Mouse (Mus musculus): ENCODE data around the gene Zfp536. TPM values are rescaled to one million over a fixed set of nuclear protein-coding genes. Genes with fewer than 3 reads are reported as not detected.

Gene Zfp536
- total and polyA plus RNA-seq, 3 experiments = 3.1 to 10.1 (median 7.7) TPM

GRCm38 (mm10) chr7:37560581-37560980 is 212.9 kb downstream of the Zfp536 start:
- intact Hi-C loops (cut with DNase I) = no loop called here
- no peak for DNase-seq
- Histone ChIP-seq H3K4me1 (ENCODE audit: control insufficient read depth, insufficient read depth, low read length) (peaks cover 1% of the 10 kb centered on the region; the same call in 1 of the 2 replicates), H3K36me3 (ENCODE audit: control insufficient read depth, insufficient read depth, low read length) (no peaks in the 10 kb centered on the region), H3K27me3 (ENCODE audit: control insufficient read depth, insufficient read depth, low read length) (no peaks in the 10 kb centered on the region), H3K4me3 (no peak overlapping the region), H3K79me2 (replicated peaks; ENCODE audit: control insufficient read depth, insufficient read depth, low read length) (no peaks in the 10 kb centered on the region), H3K9ac (ENCODE audit: low read depth, low read length) (no peak overlapping the region), H3K27ac (no peak overlapping the region)
- TF ChIP-seq CTCF (IDR thresholded peaks at IDR 0.05) (no peak), EP300 (IDR thresholded peaks at IDR 0.05; ENCODE audit: insufficient read depth, low read depth, low read length) (no peak), POLR2A (IDR thresholded peaks at IDR 0.05; ENCODE audit: insufficient read depth, low read depth, low read length) (no peak)
- 90% methylated on average over 7 of the region's 7 CpGs for WGBS

DNA sequence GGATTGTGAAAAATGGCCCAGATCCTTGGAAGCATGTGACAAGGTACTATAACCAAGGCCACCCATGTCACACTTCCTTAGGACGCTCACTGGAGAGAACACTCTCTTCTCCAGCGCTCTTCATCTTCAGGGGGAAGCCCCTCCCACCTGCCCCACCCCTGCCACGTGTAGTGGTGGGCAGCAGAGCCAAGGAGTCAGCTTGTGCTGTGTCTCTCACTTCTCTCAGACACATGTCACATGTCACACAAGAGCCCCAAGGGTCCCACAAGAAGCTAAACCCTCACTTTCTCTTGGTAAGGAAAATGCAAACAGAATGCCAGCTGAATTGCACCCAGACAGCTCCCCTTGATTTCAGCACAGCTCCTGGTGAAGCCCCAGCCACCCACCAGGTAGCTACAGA is 213.6 kb downstream of the Zfp536 start:
- H3K9ac ChIP-seq (ENCODE audit: low read depth, low read length) = no peak overlapping the region
- intact Hi-C loops (cut with DNase I) = no loop called here
- TF ChIP-seq POLR2A (IDR thresholded peaks at IDR 0.05; ENCODE audit: insufficient read depth, low read depth, low read length) (no peak), CTCF (IDR thresholded peaks at IDR 0.05) (no peak), EP300 (IDR thresholded peaks at IDR 0.05; ENCODE audit: insufficient read depth, low read depth, low read length) (no peak)
- DNase-seq = no peak
- WGBS = 56% methylated on average over 3 of the region's 3 CpGs
- peaks cover 1% of the 10 kb centered on the region; the same call in 1 of the 2 replicates for H3K4me1 ChIP-seq (ENCODE audit: control insufficient read depth, insufficient read depth, low read length)
- H3K27ac ChIP-seq = no peak overlapping the region
- H3K79me2 ChIP-seq (replicated peaks; ENCODE audit: control insufficient read depth, insufficient read depth, low read length) = no peaks in the 10 kb centered on the region
- no peak overlapping the region for H3K4me3 ChIP-seq
- no peaks in the 10 kb centered on the region for H3K27me3 ChIP-seq (ENCODE audit: control insufficient read depth, insufficient read depth, low read length)
- no peaks in the 10 kb centered on the region for H3K36me3 ChIP-seq (ENCODE audit: control insufficient read depth, insufficient read depth, low read length)

DNA sequence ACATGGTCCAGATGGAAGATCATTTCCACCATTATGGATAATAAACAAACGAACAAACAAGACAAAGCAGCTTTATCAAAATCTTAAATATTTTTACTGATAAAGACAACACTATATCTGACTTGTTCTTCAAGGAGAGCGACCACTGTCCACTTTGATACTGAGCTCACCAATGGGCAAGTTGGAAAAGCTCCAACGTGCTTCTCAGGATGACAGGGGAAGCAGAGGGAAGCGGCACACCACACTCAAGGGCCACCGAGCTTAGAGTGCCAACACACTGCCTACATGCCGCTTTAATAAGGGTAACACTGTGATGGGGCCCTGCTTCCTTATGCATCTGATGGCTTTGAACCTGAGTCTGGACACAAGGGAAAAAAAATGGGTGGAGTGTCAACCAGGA is 214.1 kb downstream of the Zfp536 start:
- Histone ChIP-seq H3K79me2 (replicated peaks; ENCODE audit: control insufficient read depth, insufficient read depth, low read length) (no peaks in the 10 kb centered on the region), H3K27me3 (ENCODE audit: control insufficient read depth, insufficient read depth, low read length) (no peaks in the 10 kb centered on the region), H3K36me3 (ENCODE audit: control insufficient read depth, insufficient read depth, low read length) (no peaks in the 10 kb centered on the region), H3K9ac (ENCODE audit: low read depth, low read length) (no peak overlapping the region), H3K4me3 (no peak overlapping the region), H3K27ac (no peak overlapping the region), H3K4me1 (ENCODE audit: control insufficient read depth, insufficient read depth, low read length) (peaks cover 1% of the 10 kb centered on the region; the same call in 1 of the 2 replicates)
- 82% methylated on average over 6 of the region's 6 CpGs for WGBS
- intact Hi-C loops (cut with DNase I) = no loop called here
- TF ChIP-seq EP300 (IDR thresholded peaks at IDR 0.05; ENCODE audit: insufficient read depth, low read depth, low read length) (no peak), CTCF (IDR thresholded peaks at IDR 0.05) (no peak), POLR2A (IDR thresholded peaks at IDR 0.05; ENCODE audit: insufficient read depth, low read depth, low read length) (no peak)
- no peak for DNase-seq

DNA sequence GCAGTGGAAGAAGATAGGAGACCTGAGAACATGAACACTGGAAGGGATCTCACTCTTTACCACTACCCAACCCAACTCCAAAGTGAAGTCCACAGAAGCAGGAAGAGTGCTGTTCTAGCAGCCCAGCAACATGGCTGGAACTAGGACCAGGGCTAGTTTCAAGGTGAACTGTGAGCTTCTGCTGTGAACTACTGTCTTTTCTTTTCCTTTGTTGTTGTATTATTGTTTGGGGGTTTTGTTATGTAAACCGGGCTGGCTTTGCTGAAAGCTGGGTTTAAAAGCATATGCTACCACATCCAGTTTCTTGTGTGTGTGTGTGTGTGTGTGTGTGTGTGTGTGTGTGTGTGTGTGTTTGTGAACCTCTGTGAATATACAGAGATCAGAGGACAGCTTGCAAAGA is 216.6 kb downstream of the Zfp536 start:
- H3K4me1 ChIP-seq (ENCODE audit: control insufficient read depth, insufficient read depth, low read length) = no peaks in the 10 kb centered on the region
- H3K79me2 ChIP-seq (replicated peaks; ENCODE audit: control insufficient read depth, insufficient read depth, low read length) = no peaks in the 10 kb centered on the region
- H3K36me3 ChIP-seq (ENCODE audit: control insufficient read depth, insufficient read depth, low read length) = no peaks in the 10 kb centered on the region
- TF ChIP-seq CTCF (IDR thresholded peaks at IDR 0.05) = no peak
- TF ChIP-seq EP300 (IDR thresholded peaks at IDR 0.05; ENCODE audit: insufficient read depth, low read depth, low read length) = no peak
- TF ChIP-seq POLR2A (IDR thresholded peaks at IDR 0.05; ENCODE audit: insufficient read depth, low read depth, low read length) = no peak
- WGBS = 86% methylated on average over 1 of the region's 1 CpGs
- no peak overlapping the region for H3K9ac ChIP-seq (ENCODE audit: low read depth, low read length)
- DNase-seq = no peak
- intact Hi-C loops (cut with DNase I) = no loop called here
- no peaks in the 10 kb centered on the region for H3K27me3 ChIP-seq (ENCODE audit: control insufficient read depth, insufficient read depth, low read length)
- no peak overlapping the region for H3K4me3 ChIP-seq
- no peak overlapping the region for H3K27ac ChIP-seq

GRCm38 (mm10) chr7:37554405-37554804 is 219.0 kb downstream of the Zfp536 start:
- H3K4me1 ChIP-seq (ENCODE audit: control insufficient read depth, insufficient read depth, low read length) = no peaks in the 10 kb centered on the region
- H3K4me3 ChIP-seq = no peak overlapping the region
- TF ChIP-seq EP300 (IDR thresholded peaks at IDR 0.05; ENCODE audit: insufficient read depth, low read depth, low read length) (no peak), POLR2A (IDR thresholded peaks at IDR 0.05; ENCODE audit: insufficient read depth, low read depth, low read length) (no peak)
- intact Hi-C loops (cut with DNase I) = no loop called here
- WGBS = 78% methylated on average over 5 of the region's 5 CpGs
- no peak for DNase-seq
- no peaks in the 10 kb centered on the region for H3K36me3 ChIP-seq (ENCODE audit: control insufficient read depth, insufficient read depth, low read length)
- H3K27ac ChIP-seq = no peak overlapping the region
- no peaks in the 10 kb centered on the region for H3K79me2 ChIP-seq (replicated peaks; ENCODE audit: control insufficient read depth, insufficient read depth, low read length)
- H3K27me3 ChIP-seq (ENCODE audit: control insufficient read depth, insufficient read depth, low read length) = no peaks in the 10 kb centered on the region
- H3K9ac ChIP-seq (ENCODE audit: low read depth, low read length) = no peak overlapping the region

DNA sequence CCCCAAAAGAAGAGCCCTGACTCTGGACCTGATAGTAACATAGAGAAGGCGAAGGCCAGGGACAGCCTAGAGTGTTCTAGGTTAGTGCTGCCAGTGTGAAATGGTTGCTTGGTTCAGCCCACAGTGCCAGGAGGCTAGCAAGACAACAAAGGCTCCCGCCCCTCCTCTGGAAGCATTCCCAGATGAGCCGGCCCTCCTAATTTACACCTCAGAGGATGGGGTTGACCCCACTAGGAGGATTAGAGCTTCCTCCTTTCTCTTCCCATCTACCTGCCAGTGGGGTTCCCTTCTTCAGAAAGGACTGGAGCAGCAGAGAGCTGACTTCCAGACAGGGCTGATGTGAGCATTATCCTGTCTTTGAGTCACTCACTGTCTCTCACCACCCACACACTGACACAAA is 219.8 kb downstream of the Zfp536 start:
- WGBS = 56% methylated on average over 3 of the region's 3 CpGs
- H3K9ac ChIP-seq (ENCODE audit: low read depth, low read length) = no peak overlapping the region
- H3K27ac ChIP-seq = no peak overlapping the region
- intact Hi-C loops (cut with DNase I) = no loop called here
- TF ChIP-seq EP300 (IDR thresholded peaks at IDR 0.05; ENCODE audit: insufficient read depth, low read depth, low read length) (no peak), POLR2A (IDR thresholded peaks at IDR 0.05; ENCODE audit: insufficient read depth, low read depth, low read length) (no peak), CTCF (IDR thresholded peaks at IDR 0.05) (no peak)
- H3K4me3 ChIP-seq = no peak overlapping the region
- no peaks in the 10 kb centered on the region for H3K4me1 ChIP-seq (ENCODE audit: control insufficient read depth, insufficient read depth, low read length)
- no peak for DNase-seq
- H3K79me2 ChIP-seq (replicated peaks; ENCODE audit: control insufficient read depth, insufficient read depth, low read length) = no peaks in the 10 kb centered on the region
- no peaks in the 10 kb centered on the region for H3K27me3 ChIP-seq (ENCODE audit: control insufficient read depth, insufficient read depth, low read length)
- H3K36me3 ChIP-seq (ENCODE audit: control insufficient read depth, insufficient read depth, low read length) = no peaks in the 10 kb centered on the region

All from heart, adult 2 months (tissue).